Mouse (Mus musculus): ENCODE results near the gene Arrdc5.

- TF ChIP-seq POLR2A (IDR thresholded peaks at IDR 0.05; ENCODE audit: borderline replicate concordance, control insufficient read depth, low read depth, low read length) (no peak; the same call in 1 of the 2 replicates), CTCF (IDR thresholded peaks at IDR 0.05; ENCODE audit: control insufficient read depth, insufficient read depth, low read length) (no peak)
Measured at GRCm38 (mm10) chr17:56303847-56304586, 3.9 kb upstream of the Arrdc5 start.

Measured in bone marrow, adult 2 months (tissue).